Mouse (Mus musculus): ENCODE results near the gene Myrip.
"Not testable (repeated sequence)": the region's sequence is repeated elsewhere in the genome, so short reads cannot be mapped to it uniquely, and the experiment has no call there.

Gene Myrip

GRCm38 (mm10) chr9:120301213-120301612 is at the start of gene Myrip:
Myrip (plus strand) TSS chr9:120301513.
- in situ Hi-C loops (cut with MboI, MseI), result not testable (repeated sequence)

- in situ Hi-C loops (cut with MboI, MseI), result no loop called here
Measured at GRCm38 (mm10) chr9:120259805-120260204, 41.5 kb upstream of the Myrip start.

DNA sequence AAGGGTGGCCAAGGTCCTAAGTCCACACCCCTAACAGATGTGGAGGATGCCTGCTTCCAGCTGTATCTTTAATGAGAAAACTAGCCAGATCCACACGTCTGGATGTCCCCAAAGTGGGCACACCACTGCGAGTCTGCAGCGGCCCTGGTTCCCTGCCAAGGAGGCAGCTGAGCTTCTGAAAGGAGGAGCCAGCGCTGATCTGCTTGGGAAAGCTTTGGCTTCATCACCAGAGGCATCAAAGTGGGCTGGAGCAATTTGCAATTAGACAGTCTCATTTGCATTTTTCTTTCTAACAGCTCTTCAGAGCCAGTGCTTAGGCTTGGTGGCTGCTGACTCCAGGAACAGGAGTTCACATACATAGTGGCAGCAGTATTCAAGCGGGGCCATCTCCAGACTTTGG is 37.3 kb upstream of the Myrip start:
- in situ Hi-C loops (cut with MboI, MseI), result no loop called here

DNA sequence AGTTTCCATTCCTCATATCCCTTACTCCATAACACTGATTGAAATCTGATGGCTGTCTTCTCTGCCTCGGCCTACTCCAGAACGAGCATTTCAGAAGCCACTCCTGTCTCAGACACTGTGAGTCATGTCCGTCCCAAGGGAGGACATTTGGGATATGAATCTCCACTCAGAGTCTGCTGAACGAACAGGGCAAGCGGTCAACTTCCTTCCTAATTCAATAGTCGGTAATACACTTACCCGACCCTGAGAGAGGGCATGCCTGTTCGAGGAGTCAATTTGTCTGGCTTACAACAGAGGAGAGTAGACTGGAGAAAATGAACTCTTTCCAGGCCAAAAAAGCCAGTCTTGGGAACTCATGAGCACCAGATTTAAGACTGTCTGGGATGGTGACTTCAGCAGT is 28.2 kb upstream of the Myrip start:
- in situ Hi-C loops (cut with MboI, MseI), result no loop called here

DNA sequence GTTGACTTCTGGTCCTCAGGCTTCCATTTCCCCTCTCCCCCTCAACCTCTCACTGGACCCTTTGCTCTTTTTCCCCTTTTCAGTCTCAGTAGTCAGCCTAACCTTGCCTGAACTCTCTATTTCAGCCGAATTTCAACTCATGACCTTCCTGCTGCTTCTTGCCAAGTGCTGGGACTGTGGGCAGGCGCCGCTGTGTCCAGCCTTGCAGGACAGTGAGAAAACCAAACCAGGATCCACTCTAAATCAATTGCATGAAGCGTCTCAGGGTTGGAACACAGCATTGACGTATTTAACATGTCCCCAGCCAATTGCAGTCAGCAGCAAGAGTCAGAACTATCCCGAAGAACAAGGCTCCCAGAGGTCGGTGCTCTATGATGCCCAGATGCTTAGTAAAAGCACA is 26.1 kb upstream of the Myrip start:
- in situ Hi-C loops (cut with MboI, MseI), result no loop called here

GRCm38 (mm10) chr9:120281147-120281546 is 20.2 kb upstream of the Myrip start:
- in situ Hi-C loops (cut with MboI, MseI), result no loop called here

DNA sequence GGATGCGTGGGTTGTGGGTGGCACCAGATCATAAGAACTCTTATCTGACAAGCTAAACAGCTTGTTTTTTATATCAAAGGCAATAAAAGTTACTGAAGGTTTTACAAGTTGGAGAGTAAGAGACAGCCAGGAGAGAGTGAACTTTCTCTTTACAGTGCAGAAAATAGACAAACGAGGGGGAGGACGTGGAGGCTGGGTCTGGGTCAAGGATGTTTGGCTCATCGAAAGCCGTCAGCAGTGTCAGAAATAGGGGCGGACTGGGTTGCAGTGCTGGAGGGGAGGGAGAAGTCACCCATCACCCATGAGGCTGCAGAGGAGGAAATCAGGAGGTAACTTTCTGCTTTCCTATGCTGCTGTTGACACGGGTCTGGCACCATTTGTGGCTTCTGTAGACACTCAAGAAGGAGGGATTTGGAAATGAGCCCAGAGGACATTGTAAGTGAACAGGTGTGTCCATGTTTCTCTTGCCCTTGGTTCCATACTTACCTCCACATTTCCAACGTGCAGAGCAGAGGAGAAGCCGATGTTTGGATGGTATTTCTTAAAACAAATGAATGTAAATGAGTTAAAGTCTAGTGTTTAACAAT is 18.8 kb upstream of the Myrip start:
- in situ Hi-C loops (cut with MboI, MseI), result no loop called here

GRCm38 (mm10) chr9:120283556-120283955 is 17.8 kb upstream of the Myrip start:
- in situ Hi-C loops (cut with MboI, MseI), result no loop called here

GRCm38 (mm10) chr9:120288011-120288410 is 13.3 kb upstream of the Myrip start:
- in situ Hi-C loops (cut with MboI, MseI), result loop anchor here (5.0 kb wide), 1 partner anchor 46 kb away; no protein-coding TSS in a partner anchor

GRCm38 (mm10) chr9:120290375-120290774 is 10.9 kb upstream of the Myrip start:
- in situ Hi-C loops (cut with MboI, MseI), result no loop called here

- in situ Hi-C loops (cut with MboI, MseI), result no loop called here
Measured at GRCm38 (mm10) chr9:120292488-120292887, 8.8 kb upstream of the Myrip start.

DNA sequence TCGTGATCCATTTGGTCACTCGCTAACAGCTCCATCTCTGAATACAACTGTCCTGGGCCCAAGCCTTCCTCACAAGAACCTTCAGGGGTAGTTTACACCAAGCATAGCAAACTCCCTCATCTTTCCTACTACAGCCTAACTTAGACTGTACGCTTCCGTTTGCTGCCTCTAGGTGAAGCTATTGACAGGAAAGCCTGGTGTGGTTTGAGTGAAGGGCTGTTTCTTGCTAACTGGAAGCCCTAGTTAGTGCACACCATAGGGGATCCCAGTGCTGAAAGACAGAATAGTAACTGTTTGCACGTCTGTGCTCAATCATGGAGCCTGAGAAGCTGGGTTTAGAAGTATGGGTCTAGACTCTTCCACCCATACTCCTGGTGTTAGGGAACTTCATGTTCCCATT is 5.8 kb upstream of the Myrip start:
- in situ Hi-C loops (cut with MboI, MseI), result no loop called here

DNA sequence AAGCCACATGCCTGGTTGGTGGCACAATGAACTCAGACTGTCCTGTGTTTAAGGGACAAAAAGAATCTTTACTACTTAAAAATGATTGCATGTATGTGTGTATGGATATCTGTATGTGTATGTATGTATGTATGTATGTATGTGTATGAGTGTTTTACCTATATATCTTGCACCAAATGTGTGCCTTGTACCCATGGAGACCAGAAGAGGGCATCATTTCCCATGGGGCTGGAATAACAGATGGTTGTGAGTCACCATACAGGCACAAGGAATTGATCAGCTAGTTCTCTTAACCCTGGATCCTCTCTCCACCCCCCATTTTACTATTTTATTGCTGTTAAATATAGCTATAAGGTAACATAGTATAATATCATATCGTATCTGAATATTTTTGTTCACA is 4.4 kb upstream of the Myrip start:
- in situ Hi-C loops (cut with MboI, MseI), result no loop called here

DNA sequence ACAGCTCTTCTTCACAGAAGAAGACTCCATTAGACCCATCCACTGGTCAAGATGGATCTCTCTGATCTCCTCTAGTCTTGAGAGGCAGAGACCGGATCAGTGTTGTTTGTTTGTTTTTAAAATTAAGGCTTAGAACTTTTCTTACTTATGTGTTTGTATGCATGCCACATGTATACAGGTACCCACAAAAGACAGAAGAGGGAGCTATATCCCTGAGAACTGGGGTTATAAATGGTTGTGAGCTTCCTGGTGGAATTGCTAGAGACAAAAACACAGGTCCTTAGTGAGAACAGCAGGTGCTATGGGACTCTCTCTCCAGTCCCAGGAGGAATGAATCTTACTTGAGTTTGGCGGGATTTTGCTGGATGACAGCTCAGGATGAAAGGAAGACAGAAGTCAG is 1.9 kb upstream of the Myrip start:
- in situ Hi-C loops (cut with MboI, MseI), result no loop called here

DNA sequence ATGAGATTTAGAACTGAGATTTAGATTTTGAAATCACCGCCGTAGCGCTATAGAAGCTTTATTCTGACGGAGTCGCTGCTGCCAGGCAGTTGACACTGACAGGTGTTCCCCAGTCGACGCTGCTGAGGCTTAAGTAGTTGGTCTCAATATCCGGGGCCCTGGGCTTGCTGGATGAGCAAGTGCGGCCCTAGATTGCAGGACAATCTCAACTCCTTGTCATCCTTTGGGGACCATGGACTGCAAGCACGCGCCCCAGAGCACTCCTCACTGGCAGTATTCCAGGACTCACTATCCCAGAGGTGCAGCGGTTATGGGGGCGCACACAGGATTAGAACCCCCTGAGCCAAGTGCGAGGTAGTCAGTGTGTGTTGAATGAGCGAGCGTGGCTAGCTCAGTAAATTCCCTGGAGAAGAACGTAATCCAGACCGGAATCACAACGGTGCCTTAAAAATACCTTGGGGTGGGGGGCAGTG is 1.7 kb downstream of the Myrip start:
- in situ Hi-C loops (cut with MboI, MseI), result no loop called here

GRCm38 (mm10) chr9:120303453-120304299 is 2.4 kb downstream of the Myrip start:
- in situ Hi-C loops (cut with MboI, MseI), result no loop called here

DNA sequence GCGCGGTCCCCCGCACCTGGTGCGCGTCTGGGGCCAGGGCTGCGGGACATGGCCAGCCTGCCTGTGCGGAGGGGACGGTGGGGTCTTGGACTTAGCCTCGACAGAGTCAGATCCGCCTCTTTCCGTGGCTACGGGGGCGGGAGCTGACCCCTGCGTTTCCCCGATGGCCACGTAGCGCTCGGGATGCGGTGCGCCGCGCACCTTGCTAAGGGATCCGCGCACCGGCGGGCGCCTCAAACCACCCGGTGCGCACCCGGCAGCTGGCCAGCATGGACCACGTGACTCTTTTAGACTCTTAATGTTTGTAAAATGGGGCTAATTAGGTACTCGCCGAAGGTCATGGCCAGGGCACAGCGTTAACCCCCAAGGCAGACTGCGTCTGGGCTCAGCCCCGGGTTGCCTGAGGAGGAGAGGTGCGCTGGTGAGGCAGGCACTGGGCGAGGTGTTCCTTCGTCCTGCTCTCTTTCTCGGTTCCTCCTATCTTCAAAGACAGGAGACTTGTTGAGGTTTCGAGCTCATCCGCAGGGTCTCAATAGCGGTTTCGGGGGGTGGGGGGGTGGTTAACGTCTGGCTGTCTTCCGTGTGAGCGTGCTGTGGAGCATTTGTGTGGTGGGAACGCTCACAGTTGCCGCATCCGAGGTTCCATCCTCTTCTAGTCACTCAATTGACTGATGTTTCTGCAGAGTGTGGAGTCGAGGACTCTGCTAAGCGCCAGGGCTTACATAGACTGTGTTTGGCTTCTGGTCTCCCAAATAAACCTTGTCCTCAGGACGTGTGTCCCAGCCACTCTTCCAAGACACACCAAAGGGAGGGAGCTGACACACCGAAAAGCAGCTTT is 3.2 kb downstream of the Myrip start:
- in situ Hi-C loops (cut with MboI, MseI), result no loop called here

GRCm38 (mm10) chr9:120315171-120315570 is 13.9 kb downstream of the Myrip start:
- in situ Hi-C loops (cut with MboI, MseI), result no loop called here

DNA sequence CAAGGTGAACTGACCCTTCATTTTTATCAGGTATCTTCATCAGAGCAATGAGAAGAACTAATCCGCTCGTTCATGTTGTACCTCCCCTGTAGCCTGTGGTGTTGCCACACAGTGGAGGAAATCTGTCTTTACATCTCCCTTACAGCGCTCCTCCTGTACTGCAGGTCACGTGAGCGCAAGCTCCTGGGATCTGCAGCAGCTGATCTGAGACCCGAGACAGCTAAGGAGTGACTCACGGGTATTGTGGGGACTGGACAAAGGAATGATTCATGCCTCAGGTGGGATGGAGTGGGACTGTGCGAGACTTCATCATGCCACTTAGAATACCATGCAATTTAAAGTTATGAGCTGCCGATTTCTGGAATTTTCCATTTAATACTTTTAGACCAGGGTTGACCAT is 17.8 kb downstream of the Myrip start:
- in situ Hi-C loops (cut with MboI, MseI), result no loop called here

- in situ Hi-C loops (cut with MboI, MseI), result no loop called here
Measured at GRCm38 (mm10) chr9:120320573-120320972, 19.3 kb downstream of the Myrip start.

GRCm38 (mm10) chr9:120322702-120323426 is 21.6 kb downstream of the Myrip start:
- in situ Hi-C loops (cut with MboI, MseI), result no loop called here

- in situ Hi-C loops (cut with MboI, MseI), result not testable (repeated sequence)
Measured at GRCm38 (mm10) chr9:120331048-120331447, 29.7 kb downstream of the Myrip start.

All from regulatory T cell (primary cell).